Mouse (Mus musculus) layer of hippocampus, adult 9-10 months (tissue): Measurements from ENCODE around the gene Zfp772.
"Not testable (repeated sequence)": the region's sequence is repeated elsewhere in the genome, so short reads cannot be mapped to it uniquely, and the experiment has no call there.

Experiments
- DNase-seq: peaks from one replicate; pipeline ENCODE4 v3.0.0; 2022; ENCODE audit warnings: low spot score

Gene Zfp772

DNA sequence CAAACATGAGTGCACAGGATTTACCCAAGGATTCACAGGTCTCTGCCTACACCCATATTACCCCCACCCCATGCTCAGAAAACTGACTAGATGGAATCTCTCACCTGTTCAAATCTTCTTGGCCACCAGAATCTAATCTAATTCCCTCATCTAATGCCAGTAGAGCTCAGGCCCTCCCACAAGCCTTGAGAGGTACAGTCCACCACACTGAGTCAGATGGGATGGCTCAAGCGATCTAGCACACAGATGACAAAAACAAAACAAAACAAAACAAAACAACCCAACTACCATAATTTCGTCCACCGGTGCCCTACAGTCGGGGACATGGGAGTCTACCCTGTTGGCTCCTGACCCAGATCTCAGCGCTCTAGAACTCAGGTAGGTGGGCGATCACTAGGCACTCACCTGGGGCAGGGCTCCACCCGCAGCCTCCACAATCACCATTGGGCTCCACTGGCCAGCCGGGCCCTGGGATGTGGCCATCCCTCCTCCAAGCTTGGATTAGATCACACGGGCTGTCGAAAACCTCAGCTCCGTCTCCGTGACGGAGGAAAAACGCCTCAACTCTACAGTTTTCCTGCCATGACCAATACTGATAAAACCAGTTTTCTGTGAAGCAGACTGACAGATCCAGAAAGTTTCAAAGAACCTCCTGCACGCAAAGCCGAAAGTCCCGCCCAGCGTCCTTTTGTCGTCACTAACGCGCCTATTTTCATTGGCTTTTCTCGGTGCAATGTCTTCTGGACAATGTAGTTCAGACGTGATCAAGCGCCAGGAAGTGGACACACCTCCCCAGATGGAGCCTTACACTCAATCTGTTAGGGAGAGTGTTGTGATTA lies at the start of gene Zfp772:
Zfp772 (minus strand) TSS at position 686 of the 839 bp plus-strand sequence.
- DNase-seq: not testable (repeated sequence)

DNA sequence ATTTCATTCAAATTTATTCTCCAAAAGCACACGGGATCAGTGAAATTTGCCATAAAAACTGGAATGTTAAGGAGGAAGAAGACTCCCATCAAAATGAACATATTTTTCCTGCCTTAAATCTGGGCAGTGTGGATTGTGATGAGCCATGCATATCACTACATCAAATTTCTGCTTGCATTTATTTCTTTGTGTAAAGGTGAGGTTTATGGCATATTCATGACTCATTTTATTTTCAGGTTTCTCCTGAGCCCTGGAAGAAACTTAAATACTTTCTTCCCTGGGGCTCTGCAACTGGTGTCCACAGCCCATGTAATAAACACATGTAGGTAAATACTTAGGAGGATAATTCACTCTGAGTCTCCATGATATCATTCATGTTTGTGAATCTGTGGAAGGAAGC lies 37.4 kb upstream of the Zfp772 start, which contains the start of gene Vmn2r29:
Vmn2r29 (minus strand) TSS at position 101 of the 400 bp plus-strand sequence.
- not testable (repeated sequence) for DNase-seq

DNA sequence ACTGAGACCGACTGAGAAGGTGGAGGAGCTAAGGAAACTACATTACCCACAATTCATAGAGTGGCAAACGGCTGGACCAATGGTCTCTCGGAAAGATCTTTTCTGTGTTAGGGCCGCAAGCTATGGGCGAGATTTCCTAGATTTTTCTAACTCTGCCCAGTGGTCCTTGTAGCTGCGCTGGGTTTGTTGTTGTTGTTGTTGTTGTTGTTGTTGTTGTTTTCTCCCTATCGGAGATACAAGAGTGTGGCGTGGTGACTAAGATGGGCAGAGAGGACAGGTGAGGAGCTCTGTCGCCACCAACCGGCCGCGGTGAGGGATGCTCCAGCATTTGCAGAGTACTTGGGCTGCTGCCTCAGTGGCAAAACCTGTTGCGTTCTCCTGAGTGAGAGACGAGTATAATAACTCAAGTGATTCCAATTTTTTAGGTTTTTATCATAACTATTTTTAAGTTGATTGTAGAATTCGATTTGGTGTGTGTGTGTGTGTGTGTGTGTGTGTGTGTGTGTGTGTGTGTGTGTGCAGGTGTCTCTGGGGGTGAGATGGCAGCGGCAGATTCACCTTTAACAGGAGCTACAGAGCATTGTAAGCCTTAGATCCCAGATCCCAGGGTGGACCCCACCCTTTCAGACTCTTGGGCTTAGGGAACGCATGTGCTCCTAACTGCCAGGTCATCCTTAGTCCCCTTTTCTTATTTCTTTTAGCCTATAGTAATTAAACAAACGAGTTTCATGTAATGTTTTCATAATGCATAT lies 21.4 kb downstream of the Zfp772 start:
- DNase-seq: peak; percentile 49

DNA sequence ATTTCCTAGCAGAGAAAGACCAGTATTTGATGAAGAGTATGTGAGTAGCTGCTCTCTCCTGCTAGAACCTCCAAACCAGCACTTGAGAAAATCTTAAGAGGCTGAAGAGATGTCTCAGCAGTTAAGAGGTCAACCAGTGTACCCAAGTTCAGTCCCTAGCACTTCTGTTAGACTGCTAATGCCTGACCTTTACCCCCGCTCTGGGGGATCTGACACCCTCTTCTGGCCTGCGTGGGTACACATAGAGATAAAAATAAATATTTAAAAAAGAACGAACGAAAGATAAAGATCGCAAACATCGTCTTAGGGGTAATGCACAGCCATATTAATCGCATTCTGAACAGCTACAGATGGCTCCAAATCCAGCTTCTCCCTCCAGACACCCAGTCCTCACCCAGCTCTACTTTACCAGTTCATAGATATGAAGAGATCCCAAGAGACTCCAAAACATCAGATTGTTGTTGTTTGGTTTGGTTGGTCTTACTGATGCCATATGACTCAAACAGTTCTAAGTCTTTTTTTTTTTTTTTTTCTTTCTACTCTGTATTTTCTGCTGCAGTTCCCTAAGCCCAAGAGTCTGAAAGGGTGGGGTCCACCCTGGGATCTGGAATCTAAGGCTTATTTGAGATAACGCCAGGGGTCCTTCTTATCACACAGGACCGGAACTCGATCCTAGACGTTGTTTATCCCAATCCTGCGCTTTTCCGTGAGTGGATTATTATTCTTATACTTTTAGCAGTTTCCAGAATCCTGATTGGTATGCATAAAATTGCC lies 22.2 kb downstream of the Zfp772 start:
- no peak for DNase-seq

DNA sequence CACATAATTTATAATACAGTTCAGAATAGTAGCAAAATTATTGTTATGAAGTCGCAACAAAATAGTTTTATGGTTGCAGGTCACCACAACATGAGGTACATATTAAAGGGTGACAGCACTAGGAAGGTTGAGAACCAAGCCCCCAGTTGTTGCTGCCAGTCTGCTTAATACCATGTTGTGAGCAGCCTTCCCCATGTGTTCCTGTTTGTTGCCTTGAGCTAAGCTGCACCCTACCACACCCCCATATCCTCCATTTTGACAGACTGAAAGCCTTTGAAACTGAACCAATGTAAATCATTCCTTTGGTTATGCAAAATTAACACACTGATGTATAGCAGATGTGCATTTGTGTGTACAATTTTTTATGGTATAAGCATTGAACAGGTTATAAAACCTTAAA lies 23.9 kb downstream of the Zfp772 start:
- no peak for DNase-seq

DNA sequence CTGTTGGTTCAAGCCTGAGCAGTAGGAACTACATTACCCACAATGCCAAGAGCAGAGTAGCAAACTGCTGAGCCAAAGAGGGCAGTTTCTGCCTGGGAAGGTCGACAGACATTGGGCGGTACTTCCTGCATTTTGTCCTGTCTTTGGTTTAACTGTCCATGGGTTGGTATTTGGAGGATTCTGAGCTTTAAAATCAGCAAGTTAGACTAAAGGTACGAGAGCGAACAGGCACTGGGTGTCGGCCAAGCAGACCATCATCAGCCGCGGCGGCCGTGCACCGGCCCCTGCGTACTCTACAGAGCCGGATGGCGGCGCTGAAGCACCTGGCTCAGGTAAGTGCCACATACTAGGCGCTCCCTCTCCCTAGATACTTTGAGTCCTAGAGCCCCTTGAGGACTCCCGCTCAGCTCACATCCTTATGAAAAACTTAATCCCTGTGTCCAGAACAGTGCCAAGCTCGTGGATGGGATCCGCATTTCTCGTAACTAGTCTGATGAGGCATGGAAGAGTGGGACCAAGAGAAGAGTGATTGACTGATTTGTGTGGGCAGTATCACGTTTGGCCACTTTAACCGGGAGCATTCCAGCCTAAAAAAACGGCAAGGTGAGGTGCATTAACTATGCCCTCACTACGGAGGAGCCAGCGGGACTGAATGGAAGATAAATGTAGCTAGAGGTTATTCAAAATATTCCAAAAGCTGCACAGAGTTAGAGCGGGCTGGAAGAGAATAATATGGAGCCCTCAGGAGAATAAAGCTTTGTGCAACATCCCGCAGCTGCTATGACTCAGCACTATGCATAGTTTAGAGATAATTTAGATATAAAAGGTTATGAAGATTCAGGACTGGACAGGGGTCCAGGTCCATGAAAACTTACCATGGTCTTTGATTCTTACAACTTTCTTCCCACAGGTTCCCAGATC lies 38.3 kb downstream of the Zfp772 start, which contains the start of gene Zfp418:
Zfp418 (plus strand) TSS at position 104 of the 921 bp plus-strand sequence.
- DNase-seq: peak; percentile 65
